Comparison of ENCODE assay signal across 9 mouse cellular contexts in the genomic region with DNA sequence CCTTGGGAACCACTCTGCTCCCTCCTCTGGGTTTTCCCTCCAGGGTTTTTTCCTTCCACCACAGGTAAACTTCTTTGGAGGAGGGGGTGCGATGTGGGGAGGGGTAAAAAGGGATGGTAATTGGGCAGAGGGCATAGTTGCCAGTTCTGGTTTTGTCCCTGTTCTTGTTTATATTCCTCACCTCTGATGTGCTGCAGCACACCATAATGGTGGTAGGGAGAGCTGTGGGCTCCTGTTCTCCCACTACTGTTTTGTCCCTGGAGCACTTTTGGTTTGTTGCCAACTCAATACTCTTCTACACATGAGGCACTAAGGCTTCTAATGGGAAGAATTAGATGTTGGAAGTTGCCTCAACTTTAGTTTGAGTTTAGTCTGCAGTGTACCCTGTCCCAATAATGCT. TPM values are rescaled to one million over a fixed set of nuclear protein-coding genes. Genes with fewer than 3 reads are reported as not detected.
DNase-seq lines count a peak whose midpoint lies in the region; ATAC-seq lines count a peak whose summit lies in the region.
"Had no signal": no experiment of that assay in that cellular context is flagged by ENCODE, and none has a peak within 500 bp of the region (broad histone marks: within the 10 kb centered on the region; RNA-seq: fewer than 3 reads in every experiment).

No protein-coding gene starts in this region.

- H3K27ac ChIP-seq in heart, embryonic 14.5 days (replicated peaks in 1 of 2; ENCODE audit: control insufficient read depth in 1 of 2, insufficient read depth in 1 of 2, low read depth in 2 of 2, low read length in 2 of 2), result no peak overlapping the region
- H3K27ac ChIP-seq in hindbrain, embryonic 13.5 days, result no peak overlapping the region

- H3K4me2 ChIP-seq in heart, embryonic 14.5 days (ENCODE audit: low read length), result peak overlapping the region; percentile 85
- peak overlapping the region; percentile 95 for H3K4me2 ChIP-seq in hindbrain, embryonic 13.5 days

- WGBS in heart, embryonic 14.5 days, result 10% methylated on average over 1 of the region's 1 CpGs
- WGBS in hindbrain, embryonic 13.5 days, result 11% methylated on average over 1 of the region's 1 CpGs

- no peak for DNase-seq in heart, adult 8-10 months (ENCODE audit: low spot score)
- peak; percentile 25 to 52 for DNase-seq in cerebellum, postnatal 14 days
- DNase-seq in neural tube, embryonic 10.5 days (ENCODE audit: extremely low spot score, low spot score), result peak; percentile 14
- no peak for DNase-seq in spleen, postnatal 10 days (ENCODE audit: low spot score in 2 of 2)
- no peak for DNase-seq in gastrocnemius, postnatal 10 days
- no peak for DNase-seq in ovary, postnatal 14 days (ENCODE audit: low spot score)
- DNase-seq: kidney, adult 11 months had no signal

- H3K36me3 ChIP-seq in heart, embryonic 14.5 days (ENCODE audit: control insufficient read depth, insufficient read depth, low read length), result no peaks in the 10 kb centered on the region
- no peaks in the 10 kb centered on the region for H3K36me3 ChIP-seq in hindbrain, embryonic 13.5 days

- H3K4me3 ChIP-seq in heart, embryonic 14.5 days (ENCODE audit: control insufficient read depth in 1 of 2, insufficient read depth in 1 of 2, low read depth in 1 of 2, low read length in 2 of 2), result peak overlapping the region; percentile 28 to 54; a peak in 3 of 4 replicates
- H3K4me3 ChIP-seq in hindbrain, embryonic 13.5 days, result peak overlapping the region; percentile 63

- no peak for ATAC-seq in heart, embryonic 14.5 days (ENCODE audit: insufficient number of reproducible peaks, insufficient read depth, low FRiP score, low read depth)
- no peak for ATAC-seq in hindbrain, embryonic 13.5 days (ENCODE audit: low FRiP score)

- H3K27me3 ChIP-seq in heart, embryonic 14.5 days (ENCODE audit: control insufficient read depth, insufficient read depth, low read length), result peaks cover 14% of the 10 kb centered on the region
- 0 out of 2 replicates have a peak, but pooled peaks cover 4% of the 10 kb centered on the region for H3K27me3 ChIP-seq in hindbrain, embryonic 13.5 days

- peaks cover 2 to 18% of the 10 kb centered on the region in 2 experiments; a peak in 1 of 4 replicates for H3K4me1 ChIP-seq in heart, embryonic 14.5 days (ENCODE audit: control insufficient read depth in 2 of 2, insufficient read depth in 2 of 2, low read length in 2 of 2)
- H3K4me1 ChIP-seq in hindbrain, embryonic 13.5 days (replicated peaks), result peaks cover 24% of the 10 kb centered on the region

- peak overlapping the region; percentile 73 for H3K9ac ChIP-seq in heart, embryonic 14.5 days (ENCODE audit: low read length)
- H3K9ac ChIP-seq in hindbrain, embryonic 13.5 days, result peak overlapping the region; percentile 81; the same call in 1 of the 2 replicates

- no peaks in the 10 kb centered on the region for H3K9me3 ChIP-seq in heart, embryonic 14.5 days (ENCODE audit: control insufficient read depth, low read length)
- H3K9me3 ChIP-seq in hindbrain, embryonic 13.5 days, result no peaks in the 10 kb centered on the region

RNA-seq across cellular contexts. Expression of a gene that starts 2.2 kb away (rescaled TPM):
- 8.3 and 9.9 TPM in 2 replicates for polyA plus RNA-seq in heart, embryonic 14.5 days (2014; fragmentation: Nextera tagmentation; extraction: Ambion mirVana)
- total RNA-seq in heart, adult 8-10 months (2022), result 10 to 100 TPM; 65.7 to 75.4 (median 69.6) TPM
- polyA plus RNA-seq in hindbrain, embryonic 13.5 days (2015; fragmentation: Nextera tagmentation; extraction: Ambion mirVana), result 3.9 and 5.1 TPM in 2 replicates
- total RNA-seq in gastrocnemius, postnatal 10 days (2021), result 1 to 10 TPM; 1.0 to 1.4 TPM

Comparison
In these comparisons a context has a peak if more than half of its experiments do, and no peak if none do; other contexts are left out.
1. DNase-seq: peak in cerebellum, postnatal 14 days (2 of 2) and neural tube, embryonic 10.5 days (single experiment); none in heart, adult 8-10 months (single experiment), spleen, postnatal 10 days (0 of 2), gastrocnemius, postnatal 10 days (single experiment) and ovary, postnatal 14 days (single experiment).
2. RNA of a gene that starts 2.2 kb away (total RNA-seq): 65.7 to 75.4 TPM in heart, adult 8-10 months; 1.0 to 1.4 TPM in gastrocnemius, postnatal 10 days; every median in the first group is over 10 times any median in the second.